Mouse (Mus musculus) heart, embryonic 12.5 days (tissue): ENCODE results near the gene Nek6. TPM values are rescaled to one million over a fixed set of nuclear protein-coding genes. Genes with fewer than 3 reads are reported as not detected.
A peak's percentile ranks its signal among the peaks of the same experiment; 100 is the strongest.

Experiments
- ATAC-seq: fragments of 200-750 bp; cut with Nextera tagmentation; 2 replicates; pipeline ENCODE4 v1.8.0; 2017; ENCODE audit warnings: moderate TSS enrichment, moderate library complexity; ENCODE audit not compliant: insufficient number of reproducible peaks, low FRiP score
- H3K27ac ChIP-seq: fragments of 300-500 bp; sonication (generic); 2 replicates; pipeline ENCODE4 v1.5.1; 2016; ENCODE audit warnings: mild to moderate bottlenecking, moderate library complexity; ENCODE audit not compliant: poor library complexity, severe bottlenecking
- H3K27me3 ChIP-seq: fragments of 300-500 bp; sonication (generic); replicated peaks from 2 replicates; pipeline ENCODE4 v1.6.1; 2016; ENCODE audit warnings: mild to moderate bottlenecking, moderate library complexity
- H3K36me3 ChIP-seq: fragments of 300-500 bp; sonication (generic); 2 replicates; pipeline ENCODE4 v1.6.1; 2016; ENCODE audit warnings: mild to moderate bottlenecking, moderate library complexity
- H3K4me1 ChIP-seq: fragments of 300-500 bp; sonication (generic); replicated peaks from 2 replicates; pipeline ENCODE4 v1.6.1; 2016; ENCODE audit warnings: mild to moderate bottlenecking
- H3K4me2 ChIP-seq: fragments of 300-500 bp; sonication (generic); 2 replicates; pipeline ENCODE4 v1.6.1; 2016; ENCODE audit warnings: mild to moderate bottlenecking, moderate library complexity
- H3K4me3 ChIP-seq: fragments of 300-500 bp; sonication (generic); 2 replicates; pipeline ENCODE4 v1.5.1; 2016; ENCODE audit warnings: mild to moderate bottlenecking
- H3K9ac ChIP-seq: fragments of 300-500 bp; sonication (generic); 2 replicates; pipeline ENCODE4 v1.6.1; 2016; ENCODE audit warnings: mild to moderate bottlenecking, moderate library complexity
- H3K9me3 ChIP-seq: fragments of 300-500 bp; sonication (generic); replicated peaks from 2 replicates; pipeline ENCODE4 v1.6.1; 2016; ENCODE audit warnings: mild to moderate bottlenecking, moderate library complexity
- WGBS: fragments of 180-500 bp; shearing (Covaris S2); methylation state at CpG from one replicate; pipeline ENCODE4 v1.1.7; 2016; 5-methylcytosine and 5-hydroxymethylcytosine counted together
- polyA plus RNA-seq: library from polyadenylated mRNA; unstranded; fragments of >200 nt; fragmentation: Nextera tagmentation; extraction: Ambion mirVana; gene quantifications from 2 replicates; pipeline ENCODE4 v1.2.1, GENCODE M21; 2016

Nek6 gene
- polyA plus RNA-seq = 71.8 and 79.2 TPM in 2 replicates

DNA sequence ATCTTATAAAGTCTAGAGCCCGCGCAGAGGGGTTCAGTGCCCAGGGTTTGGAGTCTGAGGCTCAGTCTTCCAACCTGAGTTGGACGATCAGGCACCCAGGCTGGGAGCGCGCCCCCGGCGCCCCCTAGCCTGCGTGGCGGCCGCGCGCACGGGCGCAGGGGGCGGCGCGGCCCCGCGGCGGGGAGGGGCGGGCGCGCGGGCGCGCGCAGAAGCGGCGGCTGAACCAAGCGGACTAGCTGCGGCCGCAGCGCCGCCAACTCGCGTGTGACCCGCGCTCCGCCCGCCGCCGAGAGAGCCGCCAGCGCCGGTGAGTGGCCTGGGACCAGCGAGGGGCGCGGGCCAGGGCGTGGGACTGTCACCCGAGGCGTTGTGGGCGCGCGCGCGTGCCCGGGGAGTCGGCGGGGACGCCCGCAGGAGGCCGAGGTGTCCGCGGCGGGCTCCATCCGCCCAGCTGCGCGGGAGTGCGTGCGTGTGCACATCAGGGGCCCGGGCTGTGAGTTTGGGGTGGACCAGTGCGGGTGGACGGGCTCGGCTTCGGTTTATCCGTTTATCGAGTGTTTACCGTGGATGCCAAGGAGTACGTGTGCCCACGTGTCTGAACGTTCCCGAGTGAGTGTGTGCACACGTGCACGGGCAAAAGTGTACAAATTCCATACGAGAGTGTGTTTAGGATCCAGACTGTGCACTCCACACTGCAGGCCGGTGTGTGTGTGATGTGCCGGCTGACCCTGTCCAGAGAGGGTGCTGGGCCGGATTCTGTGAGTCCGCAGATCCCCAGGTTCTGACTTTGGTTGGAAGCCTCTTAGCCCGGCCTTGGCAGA lies at the start of gene Nek6:
TSS of gene Nek6 (plus strand) at position 157 of the 821 bp plus-strand sequence.
- H3K4me3 ChIP-seq = peak within 1 kb of the TSS; percentile 83
- ATAC-seq = peak; percentile 77
- H3K36me3 ChIP-seq = peaks cover 7% of the 10 kb centered on the region; the same call in 1 of the 2 replicates
- H3K27ac ChIP-seq = peak within 1 kb of the TSS; percentile 89
- H3K9ac ChIP-seq = peak within 1 kb of the TSS; percentile 93
- no peaks in the 10 kb centered on the region for H3K9me3 ChIP-seq
- under 1% methylated on average over 90 of the region's 90 CpGs for WGBS
- no peaks in the 10 kb centered on the region for H3K27me3 ChIP-seq
- peak within 1 kb of the TSS; percentile 82 for H3K4me2 ChIP-seq
- H3K4me1 ChIP-seq = peaks cover 43% of the 10 kb centered on the region

- 59% methylated on average over 3 of the region's 3 CpGs for WGBS
Measured at GRCm38 (mm10) chr2:38462323-38462722, 49.1 kb upstream of the Nek6 start.

GRCm38 (mm10) chr2:38468845-38469244 lies 42.6 kb upstream of the Nek6 start:
- 78% methylated on average over 4 of the region's 4 CpGs for WGBS

More at GRCm38 (mm10) chr2:38462323-38462722, 49.1 kb upstream of the Nek6 start:
- H3K4me1 ChIP-seq = peaks cover 15% of the 10 kb centered on the region
- no peak overlapping the region for H3K4me3 ChIP-seq
- no peaks in the 10 kb centered on the region for H3K36me3 ChIP-seq
- no peak for ATAC-seq
- H3K27me3 ChIP-seq = no peaks in the 10 kb centered on the region
- no peak overlapping the region for H3K4me2 ChIP-seq
- no peaks in the 10 kb centered on the region for H3K9me3 ChIP-seq
- no peak overlapping the region for H3K27ac ChIP-seq
- H3K9ac ChIP-seq = no peak overlapping the region

GRCm38 (mm10) chr2:38471745-38472144 lies 39.7 kb upstream of the Nek6 start:
- no peak overlapping the region for H3K4me2 ChIP-seq

More at GRCm38 (mm10) chr2:38468845-38469244, 42.6 kb upstream of the Nek6 start:
- no peaks in the 10 kb centered on the region for H3K36me3 ChIP-seq
- no peak overlapping the region for H3K27ac ChIP-seq
- H3K9me3 ChIP-seq = no peaks in the 10 kb centered on the region
- H3K9ac ChIP-seq = no peak overlapping the region
- 0 out of 2 replicates have a peak, but pooled peaks cover 5% of the 10 kb centered on the region for H3K27me3 ChIP-seq
- no peak overlapping the region for H3K4me3 ChIP-seq
- no peak overlapping the region for H3K4me2 ChIP-seq
- H3K4me1 ChIP-seq = 0 out of 2 replicates have a peak, but pooled peaks cover 7% of the 10 kb centered on the region
- no peak for ATAC-seq

GRCm38 (mm10) chr2:38472829-38473228 lies 38.6 kb upstream of the Nek6 start:
- 0 out of 2 replicates have a peak, but pooled peaks cover 5% of the 10 kb centered on the region for H3K27me3 ChIP-seq
- no peak overlapping the region for H3K9ac ChIP-seq
- H3K4me1 ChIP-seq = 0 out of 2 replicates have a peak, but pooled peaks cover 7% of the 10 kb centered on the region
- ATAC-seq = no peak
- no peaks in the 10 kb centered on the region for H3K9me3 ChIP-seq
- H3K27ac ChIP-seq = no peak overlapping the region
- H3K4me2 ChIP-seq = no peak overlapping the region
- no peak overlapping the region for H3K4me3 ChIP-seq
- H3K36me3 ChIP-seq = no peaks in the 10 kb centered on the region

More at GRCm38 (mm10) chr2:38471745-38472144, 39.7 kb upstream of the Nek6 start:
- H3K27me3 ChIP-seq = 0 out of 2 replicates have a peak, but pooled peaks cover 5% of the 10 kb centered on the region
- H3K4me1 ChIP-seq = 0 out of 2 replicates have a peak, but pooled peaks cover 7% of the 10 kb centered on the region
- WGBS = 52% methylated on average over 5 of the region's 5 CpGs
- H3K9me3 ChIP-seq = no peaks in the 10 kb centered on the region
- no peak for ATAC-seq
- no peak overlapping the region for H3K27ac ChIP-seq
- H3K9ac ChIP-seq = no peak overlapping the region
- no peaks in the 10 kb centered on the region for H3K36me3 ChIP-seq
- no peak overlapping the region for H3K4me3 ChIP-seq

GRCm38 (mm10) chr2:38476871-38477496 lies 34.5 kb upstream of the Nek6 start:
- Histone ChIP-seq H3K4me1 (0 out of 2 replicates have a peak, but pooled peaks cover 3% of the 10 kb centered on the region), H3K9me3 (no peaks in the 10 kb centered on the region), H3K27me3 (no peaks in the 10 kb centered on the region), H3K9ac (no peak overlapping the region), H3K4me2 (no peak overlapping the region), H3K4me3 (no peak overlapping the region), H3K27ac (no peak overlapping the region), H3K36me3 (no peaks in the 10 kb centered on the region)
- WGBS = 79% methylated on average over 9 of the region's 9 CpGs
- no peak for ATAC-seq

- Histone ChIP-seq H3K4me1 (0 out of 2 replicates have a peak, but pooled peaks cover 1% of the 10 kb centered on the region), H3K9ac (no peak overlapping the region), H3K9me3 (peaks cover 3% of the 10 kb centered on the region; the same call in 1 of the 2 replicates), H3K4me3 (no peak overlapping the region), H3K36me3 (no peaks in the 10 kb centered on the region), H3K27me3 (no peaks in the 10 kb centered on the region), H3K4me2 (no peak overlapping the region), H3K27ac (no peak overlapping the region)
- 91% methylated on average over 9 of the region's 9 CpGs for WGBS
- no peak for ATAC-seq
Measured at GRCm38 (mm10) chr2:38477497-38477873, 34.0 kb upstream of the Nek6 start.

- H3K4me1 ChIP-seq = no peaks in the 10 kb centered on the region
- no peak overlapping the region for H3K27ac ChIP-seq
- H3K9ac ChIP-seq = no peak overlapping the region
- H3K4me3 ChIP-seq = no peak overlapping the region
- no peaks in the 10 kb centered on the region for H3K36me3 ChIP-seq
- no peaks in the 10 kb centered on the region for H3K27me3 ChIP-seq
- no peak for ATAC-seq
- 79% methylated on average over 4 of the region's 4 CpGs for WGBS
- no peak overlapping the region for H3K4me2 ChIP-seq
- peaks cover 3% of the 10 kb centered on the region; the same call in 1 of the 2 replicates for H3K9me3 ChIP-seq
Measured at GRCm38 (mm10) chr2:38478683-38479082, 32.8 kb upstream of the Nek6 start.

GRCm38 (mm10) chr2:38479541-38479940 lies 31.9 kb upstream of the Nek6 start:
- no peak overlapping the region for H3K27ac ChIP-seq
- H3K9ac ChIP-seq = no peak overlapping the region
- no peak overlapping the region for H3K4me2 ChIP-seq
- no peak for ATAC-seq
- 69% methylated on average over 3 of the region's 3 CpGs for WGBS
- peaks cover 8% of the 10 kb centered on the region for H3K4me1 ChIP-seq
- H3K36me3 ChIP-seq = no peaks in the 10 kb centered on the region
- H3K9me3 ChIP-seq = peaks cover 3% of the 10 kb centered on the region; the same call in 1 of the 2 replicates
- H3K4me3 ChIP-seq = no peak overlapping the region
- H3K27me3 ChIP-seq = no peaks in the 10 kb centered on the region

GRCm38 (mm10) chr2:38481166-38481778 lies 30.2 kb upstream of the Nek6 start:
- Histone ChIP-seq H3K27ac (no peak overlapping the region), H3K4me2 (no peak overlapping the region), H3K9me3 (peaks cover 3% of the 10 kb centered on the region; the same call in 1 of the 2 replicates), H3K4me3 (no peak overlapping the region), H3K27me3 (no peaks in the 10 kb centered on the region), H3K9ac (no peak overlapping the region), H3K36me3 (no peaks in the 10 kb centered on the region), H3K4me1 (peaks cover 25% of the 10 kb centered on the region)
- no peak for ATAC-seq
- 70% methylated on average over 6 of the region's 6 CpGs for WGBS

DNA sequence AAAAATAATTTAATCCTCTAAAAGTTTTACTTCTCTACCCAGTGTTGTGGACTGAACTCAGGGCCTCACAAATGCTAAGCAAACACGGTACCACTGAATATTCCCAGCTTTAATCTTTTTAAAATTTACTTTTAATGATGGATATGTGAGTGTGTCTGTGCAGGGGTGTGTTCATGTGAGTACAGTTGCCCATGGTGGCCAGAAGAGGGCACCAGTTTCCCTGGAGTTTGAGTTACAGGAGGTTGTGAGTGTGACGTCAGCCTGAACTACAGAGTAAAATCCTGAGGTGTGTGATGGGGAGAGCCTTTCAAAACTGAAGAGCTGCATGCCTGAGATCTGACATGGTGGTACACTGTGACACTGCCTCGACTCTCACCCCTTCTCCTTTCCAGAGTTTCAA lies 29.3 kb upstream of the Nek6 start:
- Histone ChIP-seq H3K36me3 (no peaks in the 10 kb centered on the region), H3K4me2 (no peak overlapping the region), H3K4me3 (no peak overlapping the region), H3K9me3 (peaks cover 3% of the 10 kb centered on the region; the same call in 1 of the 2 replicates), H3K27me3 (no peaks in the 10 kb centered on the region), H3K4me1 (peaks cover 30% of the 10 kb centered on the region), H3K27ac (no peak overlapping the region), H3K9ac (no peak overlapping the region)
- no peak for ATAC-seq
- 81% methylated on average over 3 of the region's 3 CpGs for WGBS
